Mouse (Mus musculus) thymus, postnatal 0 days (tissue): Measurements from ENCODE around the gene Ablim1. TPM values are rescaled to one million over a fixed set of nuclear protein-coding genes. Genes with fewer than 3 reads are reported as not detected.
A peak's percentile ranks its signal among the peaks of the same experiment; 100 is the strongest.

Experiments used
- DNase-seq: peaks from one replicate; pipeline ENCODE4 v3.0.0-alpha.2; 2015; ENCODE audit warnings: low spot score
- polyA plus RNA-seq: library from polyadenylated mRNA; unstranded; fragments of >200 nt; fragmentation: Nextera tagmentation; extraction: Ambion mirVana; gene quantifications from 2 replicates; pipeline ENCODE4 v1.2.1, GENCODE M21; 2015

Ablim1 gene
- 148 and 166 TPM in 2 replicates for polyA plus RNA-seq

DNA sequence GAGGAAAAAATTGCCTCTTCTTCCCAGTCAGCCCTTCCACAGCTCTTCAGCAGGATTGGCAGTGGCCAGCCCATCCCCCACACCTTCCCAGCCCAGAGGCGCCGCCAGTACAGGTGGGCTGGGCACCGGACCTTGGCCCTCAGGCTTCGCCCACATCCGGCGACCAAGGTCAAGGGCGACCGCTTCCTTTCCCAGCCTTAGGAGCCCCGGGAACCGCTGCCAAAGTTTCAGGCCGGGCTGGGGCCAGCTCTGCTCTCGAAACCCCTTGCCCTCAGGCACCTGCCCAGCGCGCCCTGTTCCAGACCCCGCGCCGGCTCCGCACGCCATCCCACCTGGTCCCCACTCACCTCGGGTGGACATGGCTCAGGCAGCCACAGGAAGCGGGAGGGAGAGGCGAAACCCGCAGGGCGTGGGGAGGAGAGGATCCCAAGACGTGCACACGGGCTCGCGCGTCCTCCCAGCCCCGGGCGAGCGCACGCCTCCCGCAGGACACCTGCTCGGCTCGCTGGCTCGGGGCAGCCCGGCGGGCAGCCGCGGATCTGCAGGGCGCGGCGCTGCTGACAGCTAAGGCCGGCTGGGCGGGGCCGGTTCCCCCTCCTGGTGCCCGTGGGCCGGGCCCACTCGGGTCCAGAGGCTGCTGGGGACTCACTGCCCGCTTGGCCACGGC is at the start of gene Ablim1:
TSS of gene Ablim1 (minus strand) at position 574 of the 667 bp plus-strand sequence.
- no peak for DNase-seq

DNA sequence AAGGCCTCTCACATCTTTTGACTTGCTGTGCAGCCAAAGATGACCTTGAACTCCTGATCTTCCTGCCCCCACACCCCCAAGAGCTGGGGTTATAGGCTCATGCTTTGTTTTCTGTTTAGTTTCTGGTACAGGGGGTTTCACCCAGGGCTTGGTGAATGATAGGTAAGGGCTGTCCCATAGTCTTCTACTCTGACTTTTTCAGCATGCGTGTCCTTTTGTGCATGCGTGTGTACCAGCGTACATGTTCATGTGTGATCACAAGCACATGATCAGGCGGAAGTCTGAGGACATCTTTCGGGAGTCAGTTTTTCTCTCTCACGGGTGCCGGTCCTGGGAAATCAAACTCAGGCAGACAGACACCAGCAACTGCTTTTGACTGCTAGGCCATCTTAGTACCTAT is 48.8 kb upstream of the Ablim1 start:
- DNase-seq = no peak

DNA sequence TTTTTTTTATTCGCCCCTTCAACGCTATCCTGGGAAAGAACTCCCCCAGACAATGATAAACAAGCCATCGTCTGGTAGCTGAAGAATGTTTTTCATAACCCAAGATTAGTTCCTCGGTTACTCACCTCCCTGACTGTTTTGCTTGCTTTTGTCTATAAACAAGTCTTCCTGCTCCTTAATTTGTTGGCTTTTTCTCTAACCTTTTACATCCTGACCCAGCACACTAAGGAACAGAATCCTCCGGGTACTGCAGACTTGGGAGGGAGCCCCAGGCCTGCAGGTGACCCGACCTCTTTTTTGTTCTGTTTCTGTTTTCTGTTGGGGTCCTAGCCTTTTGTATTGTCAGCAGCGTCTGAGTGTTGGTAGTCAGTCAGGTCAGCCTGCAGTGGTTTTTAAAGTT is 48.4 kb upstream of the Ablim1 start:
- no peak for DNase-seq

DNA sequence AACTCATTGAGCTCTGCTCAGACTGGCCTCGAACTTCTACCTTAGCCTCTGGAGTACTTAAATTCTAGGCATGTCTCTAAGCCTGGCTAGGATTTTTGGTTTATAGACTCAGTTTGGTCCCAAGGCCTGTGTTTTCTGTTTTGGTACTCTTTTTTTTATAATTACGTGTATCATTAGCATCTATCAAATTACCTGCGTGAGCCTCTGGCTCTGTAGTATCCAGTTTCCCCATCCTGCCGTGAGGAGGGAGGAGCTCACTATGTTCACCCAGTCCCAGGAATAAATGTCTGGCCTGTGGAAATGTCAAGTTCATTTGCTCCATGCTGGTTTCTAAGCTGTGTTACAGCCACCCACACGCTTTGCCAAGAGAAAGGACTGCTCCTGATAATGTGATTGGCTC is 47.9 kb upstream of the Ablim1 start:
- DNase-seq = no peak

GRCm38 (mm10) chr19:57361939-57362307 is 47.2 kb upstream of the Ablim1 start:
- DNase-seq = no peak

GRCm38 (mm10) chr19:57361131-57361938 is 46.6 kb upstream of the Ablim1 start:
- DNase-seq = peak; percentile 55

GRCm38 (mm10) chr19:57360341-57361130 is 45.8 kb upstream of the Ablim1 start, which contains the start of gene Fam160b1:
Gene Fam160b1, plus strand, starts transcription at chr19:57360680.
- peak; percentile 95 for DNase-seq

GRCm38 (mm10) chr19:57359701-57360326 is 45.1 kb upstream of the Ablim1 start:
- DNase-seq = peak; percentile 31

- DNase-seq = no peak
Measured at GRCm38 (mm10) chr19:57358836-57359598, 44.3 kb upstream of the Ablim1 start.

- DNase-seq = peak; percentile 85
Measured at GRCm38 (mm10) chr19:57358322-57358721, 43.6 kb upstream of the Ablim1 start.

DNA sequence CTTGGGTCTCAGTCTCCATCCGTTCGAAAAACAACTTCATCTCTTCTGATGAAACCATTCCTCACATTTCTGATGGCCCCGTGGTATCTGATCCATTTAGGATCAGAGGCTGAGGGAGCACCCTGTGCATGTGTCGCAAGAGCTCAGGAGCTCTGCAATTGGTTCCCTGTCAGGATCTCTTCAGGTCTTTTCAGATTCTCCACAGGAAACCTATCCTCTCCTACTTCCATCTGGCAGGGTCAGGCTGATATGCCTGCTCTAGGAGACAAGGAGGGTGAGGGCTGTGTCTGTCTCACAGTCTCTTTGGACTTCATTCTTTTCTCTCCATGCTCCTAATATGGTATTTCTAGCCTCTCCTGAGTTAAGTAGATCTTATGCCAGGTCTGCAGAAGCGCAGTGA is 43.1 kb upstream of the Ablim1 start:
- no peak for DNase-seq

DNA sequence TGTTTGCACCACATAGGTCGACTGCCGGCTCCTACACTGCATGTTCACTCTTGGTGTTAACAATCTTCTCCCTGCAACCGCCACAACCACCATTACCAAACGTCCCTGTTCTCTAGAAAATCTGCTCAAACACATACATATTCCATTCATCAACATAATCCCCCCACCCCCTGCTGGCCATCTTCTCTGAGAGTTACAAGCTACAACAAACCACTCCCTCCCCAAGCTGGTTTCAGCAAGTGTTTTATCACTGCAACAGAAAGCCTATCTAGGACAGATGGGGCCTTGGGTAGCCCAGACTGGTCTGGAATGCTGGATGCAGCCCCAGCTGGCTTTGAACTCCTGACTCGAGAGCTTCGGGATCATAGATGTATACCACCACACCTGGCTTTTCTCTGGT is 42.5 kb upstream of the Ablim1 start:
- DNase-seq = no peak

DNA sequence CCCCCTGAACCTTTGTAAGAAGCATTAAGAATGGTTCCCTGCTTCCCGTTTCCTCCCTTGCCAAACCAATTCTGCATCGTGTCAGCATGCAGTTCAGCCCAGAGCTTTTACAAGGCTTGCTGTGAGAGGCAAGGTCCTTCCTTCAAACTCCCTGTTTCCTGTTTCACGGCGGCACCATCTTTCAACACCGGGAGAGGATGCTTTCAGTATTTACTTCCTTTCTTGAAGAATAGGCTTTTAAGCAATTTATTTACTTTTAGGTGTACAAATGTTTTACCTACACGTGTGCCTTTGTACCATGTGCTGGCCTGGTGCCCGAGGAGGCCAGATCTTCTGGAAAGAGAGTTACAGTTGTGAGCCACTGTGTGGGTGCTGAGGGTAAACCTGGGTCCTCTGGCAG is 41.6 kb upstream of the Ablim1 start:
- peak; percentile 42 for DNase-seq

DNA sequence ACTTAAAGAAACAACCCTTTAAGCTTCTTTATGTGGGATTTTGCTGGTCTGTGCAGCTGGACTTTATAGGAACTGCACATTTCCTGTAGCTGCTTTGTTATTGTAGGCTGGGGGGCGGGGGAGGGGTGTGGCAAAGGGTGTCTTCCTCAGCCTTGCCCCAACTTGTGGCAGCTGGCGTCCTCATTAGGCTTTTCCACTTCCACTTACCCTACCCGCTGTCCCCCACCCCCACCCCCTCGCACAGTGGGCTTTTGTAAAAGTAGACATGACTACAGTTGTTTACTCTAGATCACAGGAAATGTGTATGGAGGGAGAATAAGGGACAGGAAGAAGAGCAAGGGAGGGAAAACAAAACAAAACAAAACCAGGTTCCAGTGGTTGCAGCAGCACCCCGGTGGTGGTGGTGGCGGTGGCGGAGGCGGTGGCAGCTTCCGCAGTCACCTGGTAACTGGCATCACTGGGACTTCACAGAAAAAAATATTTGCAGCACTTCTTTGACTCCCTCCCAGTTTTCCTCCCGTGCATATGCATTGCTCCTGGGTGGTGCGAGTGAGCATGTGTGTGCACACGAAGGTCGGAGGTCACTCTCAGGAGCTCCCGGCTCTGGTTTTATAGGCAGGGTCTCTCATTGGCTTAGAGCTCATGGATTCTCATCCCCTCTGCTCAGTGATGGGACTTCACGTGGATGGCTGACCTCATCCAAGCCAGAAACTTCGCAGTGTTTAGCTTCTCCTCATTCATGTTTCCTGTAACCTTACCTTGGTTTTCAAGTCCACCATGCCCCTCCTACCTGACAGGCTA is 40.9 kb upstream of the Ablim1 start:
- DNase-seq = peak; percentile 84

DNA sequence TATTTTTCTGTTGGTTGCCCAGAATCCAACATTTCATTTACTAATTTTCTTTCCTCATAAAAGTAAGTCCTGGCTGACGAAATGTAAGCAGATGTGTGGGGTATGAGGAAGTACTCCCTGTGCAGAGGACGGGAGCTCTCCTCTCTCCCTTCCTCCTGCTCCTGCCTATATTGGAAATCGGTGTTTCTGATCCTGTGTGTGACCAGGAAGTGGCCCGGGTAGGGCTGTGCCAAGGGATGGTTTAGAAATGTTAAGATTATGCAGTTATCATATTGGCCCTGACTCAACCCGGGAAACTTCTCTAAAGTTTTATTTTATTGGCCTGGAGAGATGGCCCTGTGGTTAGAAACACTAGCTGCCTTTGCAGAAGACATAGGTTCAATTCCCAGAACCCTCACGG is 40.0 kb upstream of the Ablim1 start:
- DNase-seq = no peak

DNA sequence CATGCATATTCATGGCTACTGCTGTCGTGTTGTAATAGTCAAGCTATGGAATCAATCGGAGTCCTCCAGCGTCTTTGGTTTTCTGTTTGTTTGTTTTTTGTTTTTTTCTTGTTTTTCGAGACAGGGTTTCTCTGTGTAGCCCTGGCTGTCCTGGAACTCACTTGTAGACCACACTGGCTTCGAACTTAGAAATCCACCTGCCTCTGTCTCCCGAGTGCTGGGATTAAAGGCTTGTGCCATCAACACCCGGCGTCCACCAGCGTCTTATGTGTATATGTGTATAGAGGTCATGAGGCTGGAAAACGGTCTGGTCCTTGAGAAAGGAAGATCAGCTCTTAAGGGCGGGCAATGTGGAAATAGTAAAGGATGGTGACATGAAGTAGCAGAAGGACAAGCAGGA is 39.3 kb upstream of the Ablim1 start:
- DNase-seq = no peak

- no peak for DNase-seq
Measured at GRCm38 (mm10) chr19:57353228-57353627, 38.5 kb upstream of the Ablim1 start.

GRCm38 (mm10) chr19:57352337-57352935 is 37.7 kb upstream of the Ablim1 start:
- no peak for DNase-seq

GRCm38 (mm10) chr19:57349096-57349495 is 34.4 kb upstream of the Ablim1 start:
- DNase-seq = no peak
